Mouse (Mus musculus) left cerebral cortex, postnatal 4 days (tissue): ENCODE results near the gene Glp1r. TPM values are rescaled to one million over a fixed set of nuclear protein-coding genes. Genes with fewer than 3 reads are reported as not detected.
A peak's percentile ranks its signal among the peaks of the same experiment; 100 is the strongest.

ENCODE experiments used
- DNase-seq: peaks from one replicate; pipeline ENCODE4 v3.0.0-alpha.2; 2022
- intact Hi-C: fragments of 180-260 bp; cut with DNase I; formaldehyde crosslinking; loops from one replicate; pipeline ENCODE4 v1.15.1; 2025
- total RNA-seq, 2 experiments: library from RNA; stranded (reverse); gene quantifications; 2 replicates each; pipeline ENCODE4 v1.2.3; 2021

Glp1r gene
- total RNA-seq, result under 1 TPM; 0.32 to 0.58 TPM

DNA sequence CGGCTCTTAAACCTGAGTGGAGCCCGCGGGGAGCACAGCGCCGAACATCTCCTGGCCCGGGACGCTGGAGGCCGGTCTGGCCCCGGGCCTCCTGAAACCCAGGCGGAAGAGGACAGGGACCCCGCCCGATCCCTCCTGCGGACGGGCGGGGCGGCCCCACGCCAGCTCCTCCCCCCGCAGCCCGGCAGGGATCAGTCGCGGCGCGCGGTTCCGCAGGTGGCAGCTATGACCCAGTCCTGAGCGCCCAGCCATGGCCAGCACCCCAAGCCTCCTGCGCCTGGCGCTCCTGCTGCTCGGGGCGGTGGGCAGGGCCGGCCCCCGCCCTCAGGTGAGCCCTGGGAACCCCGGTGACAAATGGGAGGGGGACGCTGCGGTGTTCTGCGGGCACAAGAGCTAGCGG is at the start of gene Glp1r:
Gene Glp1r (plus strand): TSS at position 191 of the 400 bp plus-strand sequence.
- intact Hi-C loops, result no loop called here
- DNase-seq, result no peak

DNA sequence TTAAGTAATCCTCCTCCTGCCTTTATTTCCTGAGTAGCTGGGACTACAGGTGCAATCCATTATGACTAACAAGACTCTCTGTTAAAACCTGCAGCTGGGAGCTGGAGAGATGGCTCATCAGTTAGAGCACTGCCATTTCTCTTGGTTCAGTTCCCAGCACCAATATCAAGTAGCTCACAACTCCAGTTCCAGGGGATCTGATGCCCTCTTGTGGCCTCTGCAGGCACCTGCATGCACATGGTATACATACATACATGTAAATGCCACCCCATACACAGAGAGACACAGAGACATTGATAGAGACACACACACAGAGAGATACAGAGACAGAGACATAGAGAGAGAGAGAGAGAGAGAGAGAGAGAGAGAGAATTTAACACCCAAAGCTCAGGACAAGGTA is 49.3 kb upstream of the Glp1r start:
- intact Hi-C loops, result no loop called here
- no peak for DNase-seq

GRCm38 (mm10) chr17:30857347-30857746 is 44.3 kb upstream of the Glp1r start:
- intact Hi-C loops, result no loop called here
- DNase-seq, result no peak

DNA sequence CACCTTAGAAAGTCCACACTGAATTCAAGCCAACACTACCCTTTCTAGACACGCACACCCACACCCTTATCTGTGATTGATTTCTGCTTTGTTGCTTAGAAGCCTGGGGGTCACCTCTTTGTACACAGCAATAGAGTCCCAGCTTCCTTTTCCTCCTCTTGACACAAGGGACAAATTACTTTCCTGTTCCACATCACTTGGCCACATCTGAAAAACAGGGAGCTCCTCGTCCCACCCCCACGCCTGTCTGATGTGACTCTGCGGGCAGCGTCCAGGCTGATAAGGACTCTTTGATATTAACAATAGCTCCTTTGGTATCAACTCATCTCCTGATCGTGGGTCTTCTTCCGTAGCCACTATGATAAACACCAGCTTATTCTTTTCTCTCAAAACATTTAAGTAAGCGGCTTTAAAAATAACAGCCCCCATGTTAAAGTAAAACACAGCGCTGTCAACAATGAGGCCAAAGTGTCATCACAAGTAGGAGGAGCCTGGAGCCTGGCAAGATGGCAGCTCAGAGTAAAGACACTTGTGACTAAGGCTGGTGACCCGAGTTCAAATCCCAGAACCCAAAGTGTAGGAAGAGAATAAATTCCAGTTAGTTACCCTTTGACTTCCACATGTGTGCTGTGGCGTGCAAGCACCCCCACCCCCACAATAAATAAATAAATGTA is 42.9 kb upstream of the Glp1r start:
- DNase-seq, result no peak
- intact Hi-C loops, result no loop called here

DNA sequence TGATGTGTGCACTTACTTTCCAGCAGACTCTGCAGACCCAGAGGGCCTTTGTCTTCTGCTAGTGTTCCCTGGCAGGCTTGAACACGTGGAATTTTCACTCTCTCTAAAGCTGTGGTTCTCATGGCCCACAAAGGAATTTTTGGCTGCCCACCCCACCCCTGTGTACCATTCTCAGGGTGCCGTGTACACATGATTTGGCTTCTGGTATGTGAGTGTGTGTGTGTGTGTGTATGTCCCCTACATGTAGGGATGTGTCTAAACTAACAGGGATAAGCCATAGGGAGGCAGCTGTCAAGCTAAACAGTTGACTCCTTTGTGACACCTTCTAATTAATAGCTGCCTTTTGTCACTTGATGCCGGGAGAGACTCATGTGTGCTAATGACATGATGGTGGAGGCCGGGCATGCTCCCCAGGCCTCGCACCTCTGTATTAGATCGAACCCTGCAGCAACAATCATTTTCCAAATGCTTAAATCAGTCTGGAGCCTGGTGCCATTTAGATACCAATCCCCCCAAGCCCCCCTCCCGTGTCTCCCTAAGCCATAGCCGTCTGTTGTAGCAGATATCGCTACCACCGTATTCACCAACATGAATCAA is 41.5 kb upstream of the Glp1r start:
- intact Hi-C loops, result no loop called here
- DNase-seq, result no peak

DNA sequence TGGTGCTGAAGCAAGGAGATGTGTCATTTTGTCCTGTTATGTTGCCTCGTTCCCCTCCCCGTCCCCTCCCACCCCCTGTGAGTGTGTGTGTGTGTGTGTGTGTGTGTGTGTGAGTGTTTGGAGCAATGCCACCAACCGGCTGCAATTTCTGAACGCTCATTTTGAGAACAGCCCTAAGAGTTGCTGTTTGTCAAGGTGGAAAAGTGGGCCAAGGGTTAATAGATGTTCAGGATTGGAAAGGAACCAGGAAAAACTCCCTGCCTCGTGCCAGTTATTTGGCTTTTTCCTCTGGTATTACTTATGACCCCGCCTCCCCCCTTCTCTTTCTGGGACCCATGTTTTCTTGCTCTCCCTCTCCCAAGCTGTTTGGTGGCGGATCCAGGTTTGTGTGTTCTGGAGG is 41.0 kb upstream of the Glp1r start:
- intact Hi-C loops, result no loop called here
- DNase-seq, result no peak

DNA sequence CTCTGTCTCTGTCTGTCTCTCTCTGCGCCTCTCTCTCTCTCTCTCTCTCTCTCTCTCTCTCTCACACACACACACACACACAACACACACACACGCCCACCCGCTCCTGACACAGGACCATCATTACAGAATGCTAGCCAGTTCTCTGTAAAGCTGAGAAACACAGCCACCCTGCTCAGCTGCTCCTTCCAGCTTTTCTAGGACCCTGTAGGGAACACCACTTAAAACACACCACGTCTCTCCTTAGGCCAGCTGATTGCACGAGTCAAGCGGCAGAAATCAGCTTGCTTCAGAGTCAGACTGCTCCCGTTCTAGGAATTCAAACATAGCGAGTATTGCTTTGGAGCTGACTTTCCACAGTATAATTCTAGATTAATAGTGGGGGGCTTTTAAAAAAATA is 35.3 kb upstream of the Glp1r start:
- no peak for DNase-seq
- intact Hi-C loops, result no loop called here

- intact Hi-C loops, result no loop called here
- peak; percentile 57 for DNase-seq
Measured at GRCm38 (mm10) chr17:30866966-30867365, 34.7 kb upstream of the Glp1r start.

DNA sequence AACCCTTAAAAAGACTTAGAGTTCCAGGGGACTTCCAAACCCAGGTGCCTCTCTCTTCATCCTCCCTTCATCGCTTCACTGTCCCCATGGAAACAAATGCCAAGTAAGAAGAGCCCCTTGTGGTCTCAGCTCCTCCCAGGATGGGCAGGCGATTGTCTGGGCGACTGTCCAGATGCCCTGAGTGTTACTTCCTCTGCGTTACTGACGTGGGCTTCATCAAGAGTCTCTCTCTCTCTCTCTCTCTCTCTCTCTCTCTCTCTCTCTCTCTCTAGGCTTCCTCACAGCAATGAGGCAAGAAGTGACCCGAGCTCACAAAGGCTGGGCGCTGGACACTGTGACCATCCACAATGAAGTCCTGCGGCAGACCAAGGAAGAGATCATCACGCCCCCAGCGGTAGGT is 30.6 kb upstream of the Glp1r start:
- intact Hi-C loops, result no loop called here
- no peak for DNase-seq

DNA sequence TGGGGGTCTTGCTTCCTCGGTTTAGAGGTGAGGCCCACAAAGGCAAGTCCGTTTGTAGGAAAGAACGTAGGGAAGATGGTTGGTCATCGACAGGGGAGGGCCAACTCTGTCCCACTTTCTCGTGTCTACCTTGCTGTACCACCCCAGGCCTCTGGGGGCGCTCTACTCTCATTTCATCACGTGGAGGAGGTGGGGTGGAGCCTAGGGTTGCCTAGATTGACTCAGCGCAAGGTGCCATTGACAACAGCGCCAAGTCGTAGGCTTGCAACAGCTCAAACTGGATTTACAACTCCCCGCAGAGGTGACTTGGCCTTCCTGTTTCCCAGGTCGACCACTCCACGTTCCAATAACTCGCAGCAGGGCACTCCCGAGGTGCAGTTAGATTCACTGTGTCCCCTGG is 27.3 kb upstream of the Glp1r start:
- intact Hi-C loops, result no loop called here
- no peak for DNase-seq

- DNase-seq, result peak; percentile 68
- intact Hi-C loops, result no loop called here
Measured at GRCm38 (mm10) chr17:30877456-30877855, 24.2 kb upstream of the Glp1r start.

DNA sequence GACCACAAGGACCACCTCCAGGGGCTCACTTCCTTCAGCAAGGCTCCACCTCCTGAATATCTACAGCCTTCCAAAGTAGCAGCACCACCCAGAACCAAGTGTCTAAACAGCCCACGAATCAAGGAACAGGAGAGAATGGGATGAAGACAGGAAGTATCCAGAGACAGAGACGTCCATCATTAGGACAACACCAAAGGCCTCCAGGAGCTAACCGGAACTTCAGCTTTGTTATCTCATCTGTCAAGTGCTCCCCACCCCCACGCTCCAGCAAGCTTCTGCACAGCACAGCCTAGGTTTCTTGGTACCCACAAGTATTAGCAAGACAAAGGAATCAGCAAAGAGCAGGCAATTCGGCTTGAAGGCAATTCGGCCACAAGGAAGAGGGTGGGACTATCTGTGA is 23.0 kb upstream of the Glp1r start:
- intact Hi-C loops, result no loop called here
- no peak for DNase-seq

GRCm38 (mm10) chr17:30880391-30880790 is 21.2 kb upstream of the Glp1r start:
- intact Hi-C loops, result loop anchor here (5.0 kb wide), 1 partner anchor 498 kb away; no protein-coding TSS in a partner anchor
- DNase-seq, result no peak

- intact Hi-C loops, result loop anchor here (5.0 kb wide), 1 partner anchor 499 kb away; no protein-coding TSS in a partner anchor
- no peak for DNase-seq
Measured at GRCm38 (mm10) chr17:30881001-30881400, 20.6 kb upstream of the Glp1r start.

GRCm38 (mm10) chr17:30882206-30882605 is 19.4 kb upstream of the Glp1r start:
- no peak for DNase-seq
- intact Hi-C loops, result loop anchor here (5.0 kb wide), 1 partner anchor 500 kb away; no protein-coding TSS in a partner anchor

GRCm38 (mm10) chr17:30883534-30883933 is 18.1 kb upstream of the Glp1r start:
- no peak for DNase-seq
- intact Hi-C loops, result loop anchor here (5.0 kb wide), 1 partner anchor 501 kb away; no protein-coding TSS in a partner anchor

- intact Hi-C loops, result no loop called here
Measured at GRCm38 (mm10) chr17:30892086-30892485, 9.5 kb upstream of the Glp1r start.

DNA sequence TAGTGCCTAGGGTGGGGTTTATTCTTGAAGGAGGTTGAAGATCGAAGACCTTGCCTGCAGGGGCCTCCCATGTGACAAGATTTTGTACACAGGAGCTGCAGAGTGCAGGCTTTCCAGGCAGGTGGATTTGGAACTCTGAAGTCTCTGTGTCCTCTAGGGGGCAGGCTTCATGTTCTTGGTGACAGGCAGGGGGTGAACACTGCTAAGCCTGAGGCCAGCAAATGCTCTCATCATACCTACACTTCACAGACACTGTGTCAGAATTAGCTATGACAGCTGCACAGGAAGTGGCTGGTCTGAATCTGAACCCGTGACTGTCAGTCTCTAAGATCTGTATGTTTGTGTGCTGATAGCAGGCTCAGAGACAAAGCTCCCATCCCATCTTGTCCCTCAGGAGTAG is 8.9 kb upstream of the Glp1r start:
- DNase-seq, result no peak
- intact Hi-C loops, result no loop called here

More at GRCm38 (mm10) chr17:30892086-30892485, 9.5 kb upstream of the Glp1r start:
- DNase-seq, result no peak

- DNase-seq, result no peak
- intact Hi-C loops, result no loop called here
Measured at GRCm38 (mm10) chr17:30897075-30897474, 4.5 kb upstream of the Glp1r start.

DNA sequence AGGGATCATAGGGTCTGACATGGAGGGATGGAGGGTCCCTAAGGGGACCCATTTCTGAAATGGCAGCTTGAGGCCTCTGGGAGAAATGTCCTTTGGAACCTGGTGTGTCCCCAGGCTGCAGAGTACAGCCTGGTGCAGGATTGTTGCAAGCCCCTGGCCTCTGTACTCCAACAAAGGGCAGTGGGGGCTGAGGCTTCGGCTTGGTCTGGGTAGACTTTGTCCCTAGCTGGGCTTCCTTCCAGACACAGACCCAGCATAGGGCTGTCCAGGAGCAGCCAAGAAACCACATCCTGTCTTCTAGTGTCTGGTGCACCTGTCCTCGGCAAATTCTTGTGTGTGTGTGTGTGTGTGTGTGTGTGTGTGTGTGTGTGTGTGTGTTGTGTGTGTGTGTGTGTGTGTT is 2.5 kb downstream of the Glp1r start:
- intact Hi-C loops, result no loop called here
- no peak for DNase-seq

DNA sequence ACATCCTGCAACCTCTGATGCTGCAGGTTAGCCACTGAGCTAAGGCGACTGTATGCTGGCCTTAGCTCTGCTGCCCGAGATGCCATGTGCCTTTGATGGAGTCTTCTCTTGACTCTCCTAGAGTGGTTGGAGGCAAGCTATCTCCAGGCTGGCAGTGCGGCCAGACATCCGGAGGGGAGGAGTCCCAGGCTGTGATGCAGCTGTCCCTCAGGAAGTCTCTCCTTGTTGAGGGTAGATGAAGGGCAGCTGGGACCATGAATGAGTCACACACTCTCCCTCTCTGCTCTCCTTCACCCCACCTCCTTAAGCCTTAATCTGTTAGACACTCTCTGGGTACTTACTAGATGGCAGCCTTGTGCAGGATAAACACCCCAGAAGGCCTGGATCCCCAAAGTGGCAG is 6.0 kb downstream of the Glp1r start:
- intact Hi-C loops, result no loop called here
- DNase-seq, result no peak
